Mouse (Mus musculus): ENCODE measurements around the gene Dsn1. TPM values are rescaled to one million over a fixed set of nuclear protein-coding genes. Genes with fewer than 3 reads are reported as not detected.

Gene Dsn1
- polyA plus RNA-seq, 1 experiment from 2014 or later: 44.2 TPM

- no peaks in the 10 kb centered on the region for H3K27me3 ChIP-seq (ENCODE audit: insufficient read depth, low read length)
- no peaks in the 10 kb centered on the region for H3K9me3 ChIP-seq (ENCODE audit: low read depth, low read length)
- TF ChIP-seq CTCF (IDR thresholded peaks at IDR 0.05; ENCODE audit: low read depth): no peak
- H3K36me3 ChIP-seq (ENCODE audit: insufficient read depth): peaks cover 10% of the 10 kb centered on the region
- DNase-seq (peak; percentile 56), ATAC-seq (ENCODE audit: insufficient read depth) (no peak)
- peak overlapping the region; percentile 79 for H3K9ac ChIP-seq
- H3K27ac ChIP-seq (ENCODE audit: low read depth): no peak overlapping the region
- H3K4me1 ChIP-seq (ENCODE audit: insufficient read depth): 0 out of 2 replicates have a peak, but pooled peaks cover 6% of the 10 kb centered on the region
- H3K4me3 ChIP-seq (ENCODE audit: low read depth, low read length): peak overlapping the region; percentile 75
- 3% methylated on average over 16 of the region's 16 CpGs for WGBS
- H3K4me2 ChIP-seq: peak overlapping the region; percentile 67
These were observed 16.1 kb downstream of the Dsn1 start for GRCm38 (mm10) chr2:156990727-156991431.

GRCm38 (mm10) chr2:156987316-156987715, 19.6 kb downstream of the Dsn1 start:
- DNase-seq: no peak
- Histone ChIP-seq H3K4me1 (ENCODE audit: insufficient read depth) (0 out of 2 replicates have a peak, but pooled peaks cover 6% of the 10 kb centered on the region), H3K36me3 (ENCODE audit: insufficient read depth) (no peaks in the 10 kb centered on the region), H3K27me3 (ENCODE audit: insufficient read depth, low read length) (no peaks in the 10 kb centered on the region), H3K4me3 (ENCODE audit: low read depth, low read length) (no peak overlapping the region), H3K9me3 (ENCODE audit: low read depth, low read length) (no peaks in the 10 kb centered on the region), H3K4me2 (no peak overlapping the region), H3K27ac (ENCODE audit: low read depth) (no peak overlapping the region), H3K9ac (no peak overlapping the region)
- no peak for TF ChIP-seq CTCF (IDR thresholded peaks at IDR 0.05; ENCODE audit: low read depth)
- 47% methylated on average over 3 of the region's 3 CpGs for WGBS
- no peak for ATAC-seq (ENCODE audit: insufficient read depth)

DNA sequence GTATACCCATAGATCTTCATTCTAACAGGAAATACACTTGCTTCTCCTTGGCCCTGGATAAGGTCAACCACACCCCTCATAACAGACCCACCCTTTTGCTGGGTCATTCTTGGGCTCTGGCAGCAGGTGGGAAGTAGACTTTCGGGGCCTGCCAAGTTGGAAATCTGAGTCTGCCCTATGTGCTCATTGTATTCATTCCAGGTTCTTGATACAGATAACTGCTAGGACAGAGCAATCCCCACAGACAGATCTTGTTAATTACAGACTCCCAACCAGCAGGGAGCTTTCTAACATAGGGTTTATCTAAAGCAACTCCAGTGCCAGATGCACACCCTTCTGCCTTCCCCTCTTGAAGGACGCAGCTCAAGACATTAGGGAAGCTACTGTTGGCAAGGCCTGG, 24.1 kb downstream of the Dsn1 start:
- no peak overlapping the region for H3K4me3 ChIP-seq (ENCODE audit: low read depth, low read length)
- H3K4me1 ChIP-seq (ENCODE audit: insufficient read depth): no peaks in the 10 kb centered on the region
- no peak for TF ChIP-seq CTCF (IDR thresholded peaks at IDR 0.05; ENCODE audit: low read depth)
- no peak overlapping the region for H3K4me2 ChIP-seq
- ATAC-seq (ENCODE audit: insufficient read depth) (no peak), DNase-seq (no peak)
- H3K9me3 ChIP-seq (ENCODE audit: low read depth, low read length): no peaks in the 10 kb centered on the region
- no peaks in the 10 kb centered on the region for H3K27me3 ChIP-seq (ENCODE audit: insufficient read depth, low read length)
- no peak overlapping the region for H3K27ac ChIP-seq (ENCODE audit: low read depth)
- no peak overlapping the region for H3K9ac ChIP-seq
- WGBS: 69% methylated on average over 2 of the region's 2 CpGs
- 0 out of 2 replicates have a peak, but pooled peaks cover 4% of the 10 kb centered on the region for H3K36me3 ChIP-seq (ENCODE audit: insufficient read depth)

- DNase-seq (no peak), ATAC-seq (ENCODE audit: insufficient read depth) (no peak)
- Histone ChIP-seq H3K9ac (no peak overlapping the region), H3K27me3 (ENCODE audit: insufficient read depth, low read length) (no peaks in the 10 kb centered on the region), H3K9me3 (ENCODE audit: low read depth, low read length) (no peaks in the 10 kb centered on the region), H3K4me3 (ENCODE audit: low read depth, low read length) (no peak overlapping the region), H3K27ac (ENCODE audit: low read depth) (no peak overlapping the region), H3K4me2 (no peak overlapping the region), H3K36me3 (ENCODE audit: insufficient read depth) (0 out of 2 replicates have a peak, but pooled peaks cover 6% of the 10 kb centered on the region), H3K4me1 (ENCODE audit: insufficient read depth) (no peaks in the 10 kb centered on the region)
- WGBS: 81% methylated on average over 4 of the region's 4 CpGs
- no peak for TF ChIP-seq CTCF (IDR thresholded peaks at IDR 0.05; ENCODE audit: low read depth)
These were observed 25.7 kb downstream of the Dsn1 start for GRCm38 (mm10) chr2:156981291-156981690.

DNA sequence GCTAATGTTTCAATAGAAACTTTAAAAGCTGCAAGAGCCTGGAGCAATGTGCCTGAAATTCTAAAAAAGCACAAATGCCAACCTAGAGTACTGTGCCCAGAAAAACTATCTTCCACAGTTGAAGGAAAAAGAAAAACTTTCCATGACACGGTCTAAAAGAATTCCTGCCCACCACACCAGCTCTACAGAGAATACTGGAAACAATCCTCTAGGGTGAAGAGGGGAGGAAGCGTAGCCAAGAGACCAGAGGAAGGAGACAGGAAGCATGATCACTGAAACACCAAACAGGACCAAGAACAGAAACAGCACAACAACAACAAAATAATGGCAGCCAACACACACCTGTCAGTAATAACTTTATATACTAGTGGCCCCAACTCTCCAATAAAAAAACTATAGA, 26.9 kb downstream of the Dsn1 start:
- H3K27me3 ChIP-seq (ENCODE audit: insufficient read depth, low read length): no peaks in the 10 kb centered on the region
- no peaks in the 10 kb centered on the region for H3K4me1 ChIP-seq (ENCODE audit: insufficient read depth)
- no peak overlapping the region for H3K27ac ChIP-seq (ENCODE audit: low read depth)
- DNase-seq (no peak), ATAC-seq (ENCODE audit: insufficient read depth) (no peak)
- no peak overlapping the region for H3K4me3 ChIP-seq (ENCODE audit: low read depth, low read length)
- H3K9me3 ChIP-seq (ENCODE audit: low read depth, low read length): no peaks in the 10 kb centered on the region
- no peak overlapping the region for H3K9ac ChIP-seq
- WGBS: 83% methylated on average over 2 of the region's 2 CpGs
- TF ChIP-seq CTCF (IDR thresholded peaks at IDR 0.05; ENCODE audit: low read depth): no peak
- no peak overlapping the region for H3K4me2 ChIP-seq
- 0 out of 2 replicates have a peak, but pooled peaks cover 6% of the 10 kb centered on the region for H3K36me3 ChIP-seq (ENCODE audit: insufficient read depth)

DNA sequence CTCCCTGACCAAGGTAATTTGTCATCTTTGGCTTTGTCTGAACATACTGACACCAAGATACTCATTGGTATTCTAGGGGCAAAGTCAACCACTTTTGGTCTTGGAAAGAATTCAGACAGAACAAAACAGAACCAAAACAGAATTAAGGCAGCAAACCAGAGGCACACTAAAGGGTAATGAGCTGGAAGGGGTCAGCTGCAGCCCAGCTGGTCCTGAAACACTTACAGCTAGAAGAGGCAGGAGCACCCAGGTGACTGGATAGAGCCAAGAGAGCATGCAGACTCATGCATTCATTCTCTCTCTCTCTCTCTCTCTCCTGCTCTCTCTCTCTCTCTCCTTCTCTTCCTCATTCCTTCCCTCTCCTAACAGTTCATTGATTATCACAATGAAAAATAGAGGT, 30.2 kb downstream of the Dsn1 start:
- no peaks in the 10 kb centered on the region for H3K4me1 ChIP-seq (ENCODE audit: insufficient read depth)
- H3K36me3 ChIP-seq (ENCODE audit: insufficient read depth): 0 out of 2 replicates have a peak, but pooled peaks cover 6% of the 10 kb centered on the region
- H3K27me3 ChIP-seq (ENCODE audit: insufficient read depth, low read length): no peaks in the 10 kb centered on the region
- DNase-seq: no peak
- no peak for TF ChIP-seq CTCF (IDR thresholded peaks at IDR 0.05; ENCODE audit: low read depth)
- H3K4me2 ChIP-seq: no peak overlapping the region
- H3K9me3 ChIP-seq (ENCODE audit: low read depth, low read length): no peaks in the 10 kb centered on the region
- H3K9ac ChIP-seq: no peak overlapping the region
- no peak for ATAC-seq (ENCODE audit: insufficient read depth)
- no peak overlapping the region for H3K4me3 ChIP-seq (ENCODE audit: low read depth, low read length)
- no peak overlapping the region for H3K27ac ChIP-seq (ENCODE audit: low read depth)

- no peak for ATAC-seq (ENCODE audit: insufficient read depth)
- Histone ChIP-seq H3K27ac (ENCODE audit: low read depth) (peak overlapping the region; percentile 18; the same call in 1 of the 2 replicates), H3K27me3 (ENCODE audit: insufficient read depth, low read length) (no peaks in the 10 kb centered on the region), H3K4me1 (ENCODE audit: insufficient read depth) (no peaks in the 10 kb centered on the region), H3K4me2 (no peak overlapping the region), H3K9ac (no peak overlapping the region), H3K36me3 (ENCODE audit: insufficient read depth) (0 out of 2 replicates have a peak, but pooled peaks cover 6% of the 10 kb centered on the region), H3K9me3 (ENCODE audit: low read depth, low read length) (no peaks in the 10 kb centered on the region), H3K4me3 (ENCODE audit: low read depth, low read length) (no peak overlapping the region)
- TF ChIP-seq CTCF (IDR thresholded peaks at IDR 0.05; ENCODE audit: low read depth): no peak
- 35% methylated on average over 2 of the region's 2 CpGs for WGBS
- no peak for DNase-seq
These were observed 32.0 kb downstream of the Dsn1 start for GRCm38 (mm10) chr2:156974967-156975366.

Data from lung, embryonic 14.5 days (tissue).